Mouse (Mus musculus) layer of hippocampus, adult 11-12 months (tissue): ENCODE data around the gene Vwa5a.
A peak's percentile ranks its signal among the peaks of the same experiment; 100 is the strongest.

Source experiments
- DNase-seq: peaks from one replicate; pipeline ENCODE4 v3.0.0; 2022; ENCODE audit warnings: low spot score

Gene Vwa5a

GRCm38 (mm10) chr9:38718102-38718501 is at the start of gene Vwa5a:
Gene Vwa5a (plus strand): TSS chr9:38718268.
- peak; percentile 8 for DNase-seq

GRCm38 (mm10) chr9:38672887-38673286 is 45.2 kb upstream of the Vwa5a start:
- DNase-seq: no peak

- no peak for DNase-seq
Observed at GRCm38 (mm10) chr9:38674501-38674900, 43.6 kb upstream of the Vwa5a start, which contains the start of gene Olfr918. Gene Olfr918 (minus strand): TSS chr9:38674601.

- no peak for DNase-seq
Observed at GRCm38 (mm10) chr9:38718927-38719441, 916 bp downstream of the Vwa5a start.

- DNase-seq: no peak
Observed at GRCm38 (mm10) chr9:38724044-38724443, 6.0 kb downstream of the Vwa5a start.

GRCm38 (mm10) chr9:38728218-38728617 is 10.2 kb downstream of the Vwa5a start:
- no peak for DNase-seq

- no peak for DNase-seq
Observed at GRCm38 (mm10) chr9:38741408-38741807, 23.3 kb downstream of the Vwa5a start.

GRCm38 (mm10) chr9:38744619-38745315 is 26.7 kb downstream of the Vwa5a start:
- DNase-seq: no peak

GRCm38 (mm10) chr9:38751999-38752398 is 33.9 kb downstream of the Vwa5a start, which contains the start of gene Olfr920:
Gene Olfr920 (plus strand): TSS chr9:38752299.
- no peak for DNase-seq

- no peak for DNase-seq
Observed at GRCm38 (mm10) chr9:38772768-38773167, 54.7 kb downstream of the Vwa5a start, which contains the start of gene Olfr921. Gene Olfr921 (plus strand): TSS chr9:38773068.

GRCm38 (mm10) chr9:38792689-38793088 is 74.6 kb downstream of the Vwa5a start:
- DNase-seq: no peak
